Mouse (Mus musculus) layer of hippocampus, postnatal 14 days (tissue): ENCODE data around the gene Dbndd2. TPM values are rescaled to one million over a fixed set of nuclear protein-coding genes. Genes with fewer than 3 reads are reported as not detected.

Source experiments
- DNase-seq, 2 experiments: peaks; one replicate each; pipeline ENCODE4 v3.0.0; 2021 to 2022; ENCODE audit warnings: low spot score in 2 of 2, mixed read lengths in 1 of 2
- total RNA-seq, 2 experiments: library from RNA; stranded (reverse); gene quantifications; 2 replicates each; pipeline ENCODE4 v1.2.3; 2021

Dbndd2 gene
- total RNA-seq, 2 experiments from 2014 or later: 87.6 to 88.0 TPM

GRCm38 (mm10) chr2:164497691-164498268 is 11.9 kb downstream of the Dbndd2 start:
- no peak for DNase-seq

- DNase-seq: no peak
Measured at GRCm38 (mm10) chr2:164499317-164499716, 13.4 kb downstream of the Dbndd2 start.

- DNase-seq: no peak
Measured at GRCm38 (mm10) chr2:164500511-164500910, 14.6 kb downstream of the Dbndd2 start.

GRCm38 (mm10) chr2:164504919-164505318 is 19.0 kb downstream of the Dbndd2 start:
- DNase-seq: no peak

- DNase-seq: no peak
Measured at GRCm38 (mm10) chr2:164505619-164506347, 19.9 kb downstream of the Dbndd2 start.

GRCm38 (mm10) chr2:164507811-164508210 is 21.9 kb downstream of the Dbndd2 start:
- DNase-seq: no peak

GRCm38 (mm10) chr2:164510621-164511190 is 24.8 kb downstream of the Dbndd2 start:
- DNase-seq: no peak

- no peak for DNase-seq
Measured at GRCm38 (mm10) chr2:164512121-164512909, 26.4 kb downstream of the Dbndd2 start.

- DNase-seq: no peak
Measured at GRCm38 (mm10) chr2:164513389-164513788, 27.5 kb downstream of the Dbndd2 start.

- DNase-seq: no peak
Measured at GRCm38 (mm10) chr2:164514916-164515315, 29.0 kb downstream of the Dbndd2 start.

GRCm38 (mm10) chr2:164515897-164516296 is 30.0 kb downstream of the Dbndd2 start:
- no peak for DNase-seq

GRCm38 (mm10) chr2:164516592-164516991 is 30.7 kb downstream of the Dbndd2 start:
- DNase-seq: no peak

- peak; percentile 35 to 58 for DNase-seq
Measured at GRCm38 (mm10) chr2:164517485-164518221, 31.7 kb downstream of the Dbndd2 start.

- no peak for DNase-seq
Measured at GRCm38 (mm10) chr2:164518266-164519170, 32.6 kb downstream of the Dbndd2 start.

- DNase-seq: no peak
Measured at GRCm38 (mm10) chr2:164519171-164519526, 33.2 kb downstream of the Dbndd2 start.

GRCm38 (mm10) chr2:164520782-164521181 is 34.9 kb downstream of the Dbndd2 start:
- DNase-seq: no peak

GRCm38 (mm10) chr2:164521841-164522240 is 35.9 kb downstream of the Dbndd2 start:
- no peak for DNase-seq

GRCm38 (mm10) chr2:164522280-164522679 is 36.4 kb downstream of the Dbndd2 start:
- DNase-seq: no peak

GRCm38 (mm10) chr2:164523301-164523773 is 37.4 kb downstream of the Dbndd2 start:
- DNase-seq: no peak

GRCm38 (mm10) chr2:164528557-164528956 is 42.7 kb downstream of the Dbndd2 start:
- no peak for DNase-seq
